Mouse (Mus musculus) CD4-positive naive resting alpha-beta T cell, adult 76 days (primary cell): ENCODE measurements around the gene Vmn2r118. TPM values are rescaled to one million over a fixed set of nuclear protein-coding genes. Genes with fewer than 3 reads are reported as not detected.

Experiments
- total RNA-seq: library from RNA; stranded (reverse); gene quantifications from one replicate; pipeline ENCODE4 v1.2.4, GENCODE M21; 2023

Gene Vmn2r118
- not detected for total RNA-seq

DNA sequence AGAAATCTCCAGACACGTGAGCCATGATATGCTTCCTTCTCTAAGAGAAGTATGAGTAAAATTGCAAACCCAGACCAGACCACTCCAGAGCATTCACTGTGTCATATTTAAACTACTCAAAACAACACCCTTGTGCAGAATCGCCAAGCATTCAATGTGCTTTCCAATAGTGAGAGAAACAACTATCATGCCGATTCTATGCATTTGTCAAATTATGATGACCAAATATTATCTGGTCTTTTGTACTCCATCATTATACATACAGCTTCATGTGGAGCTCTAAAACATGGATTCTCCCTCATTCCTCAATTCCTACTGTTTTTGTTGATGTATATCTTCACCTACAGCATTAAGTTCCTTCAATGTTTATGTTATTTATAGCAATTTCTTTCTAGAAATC, at the start of gene Vmn2r118:
Gene Vmn2r118 (minus strand): TSS at position 101 of the 400 bp plus-strand sequence.

Other genes with a start within 250 kb of the Vmn2r118 start
- not detected for gene St6gal2, start 179.8 kb downstream of the Vmn2r118 start, total RNA-seq
- gene Pot1b, start 87.4 kb upstream of the Vmn2r118 start, total RNA-seq: 33.7 TPM
- 2.7 TPM for gene Adgre4, start 124.8 kb upstream of the Vmn2r118 start, total RNA-seq